Mouse (Mus musculus): Measurements from ENCODE around the gene Lgals2. TPM values are rescaled to one million over a fixed set of nuclear protein-coding genes. Genes with fewer than 3 reads are reported as not detected.

The Lgals2 gene
- total RNA-seq, 2 experiments from 2014 or later, result 0.53 TPM; not detected in 1

DNA sequence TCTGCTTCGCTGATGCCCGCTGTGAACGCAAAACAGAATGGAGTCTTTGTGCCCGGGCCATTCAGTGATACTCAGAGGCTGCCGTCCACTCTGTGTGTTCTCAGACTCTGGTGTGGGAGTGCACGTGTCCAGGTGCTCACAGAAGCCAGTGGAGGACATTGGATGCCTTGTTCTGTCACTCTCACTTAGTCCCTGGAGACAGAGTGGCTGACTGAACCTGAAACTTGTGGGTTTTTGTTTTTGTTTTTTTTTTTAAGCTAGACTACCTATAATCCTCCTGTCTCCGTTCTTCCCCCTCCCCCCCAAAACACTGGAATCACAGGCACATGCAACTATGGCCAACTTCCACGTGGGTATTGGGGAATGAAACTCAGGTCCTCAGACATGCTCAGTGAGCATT lies 9.0 kb downstream of the Lgals2 start:
- intact Hi-C loops (cut with DNase I), result loop anchor here (1.0 to 10.0 kb wide), 2 partner anchors 19 to 222 kb away; no protein-coding TSS in a partner anchor
- DNase-seq, result no peak

DNA sequence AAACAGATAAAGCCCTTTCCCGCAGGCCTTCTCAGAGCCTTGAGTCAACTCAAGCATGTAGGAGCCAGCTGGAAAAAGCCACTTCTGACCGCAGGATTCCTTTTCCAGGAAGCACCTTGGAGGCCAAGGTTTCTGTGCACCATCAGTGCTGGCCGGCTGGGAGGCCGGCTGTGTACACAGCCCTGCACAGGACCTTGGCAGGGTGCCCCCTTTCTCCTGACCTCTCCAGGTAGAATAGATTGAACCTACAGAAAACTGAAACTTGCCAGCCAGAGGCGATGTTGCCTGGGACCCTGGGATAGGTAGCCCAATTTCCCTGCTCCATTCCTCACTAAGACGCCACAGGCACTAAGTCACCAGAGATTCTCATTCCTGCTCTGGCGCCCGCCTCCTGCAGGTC lies 9.5 kb downstream of the Lgals2 start:
- intact Hi-C loops (cut with DNase I), result loop anchor here (1.0 to 10.0 kb wide), 2 partner anchors 19 to 221 kb away; no protein-coding TSS in a partner anchor
- peak in 1 of 2 experiments; percentile 38 for DNase-seq

DNA sequence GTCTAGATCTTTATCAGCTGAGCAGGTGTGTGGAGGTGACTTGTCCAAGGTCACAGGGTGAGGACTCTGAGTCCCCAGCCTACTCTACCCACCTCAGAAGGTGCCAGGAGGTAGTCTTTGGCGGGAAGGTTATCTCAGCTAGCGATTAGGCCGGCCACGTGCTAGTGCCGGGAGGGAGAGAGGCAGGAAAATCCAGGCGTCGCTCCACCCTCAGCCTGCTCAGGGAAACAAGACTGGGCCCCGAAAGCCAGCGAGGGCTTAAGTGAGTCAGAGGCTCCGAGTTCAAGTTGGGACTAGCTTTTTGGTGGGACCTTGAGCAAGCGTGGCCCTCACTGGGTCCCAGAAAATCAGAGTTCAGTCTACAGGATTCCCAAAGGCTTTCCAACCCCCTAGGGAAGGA lies 10.0 kb downstream of the Lgals2 start:
- intact Hi-C loops (cut with DNase I), result loop anchor here (10.0 kb wide), 1 partner anchor 221 kb away; no protein-coding TSS in a partner anchor
- DNase-seq, result peak in 1 of 2 experiments; percentile 49

DNA sequence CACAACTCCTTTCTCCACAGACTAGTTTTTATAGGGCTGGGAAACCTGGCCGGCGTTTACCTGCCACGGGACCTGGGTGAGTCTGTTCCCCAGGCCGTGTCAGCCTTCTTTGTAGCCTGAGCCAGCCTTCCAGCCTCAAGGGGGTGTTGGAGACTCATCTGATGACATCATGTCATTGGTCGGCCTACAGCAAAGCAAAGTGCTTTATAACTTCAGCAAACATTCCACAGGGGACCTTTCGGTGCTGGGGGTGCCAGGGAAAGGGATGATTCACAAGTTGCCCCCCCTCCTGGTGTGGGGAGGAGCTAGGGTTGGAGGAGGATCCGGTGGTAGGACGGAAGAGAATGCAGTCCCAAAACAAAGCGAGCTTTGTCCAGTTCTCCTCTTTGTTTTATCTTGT lies 10.5 kb downstream of the Lgals2 start:
- DNase-seq, result peak; percentile 64 to 74
- intact Hi-C loops (cut with DNase I), result loop anchor here (10.0 kb wide), 1 partner anchor 220 kb away; no protein-coding TSS in a partner anchor

DNA sequence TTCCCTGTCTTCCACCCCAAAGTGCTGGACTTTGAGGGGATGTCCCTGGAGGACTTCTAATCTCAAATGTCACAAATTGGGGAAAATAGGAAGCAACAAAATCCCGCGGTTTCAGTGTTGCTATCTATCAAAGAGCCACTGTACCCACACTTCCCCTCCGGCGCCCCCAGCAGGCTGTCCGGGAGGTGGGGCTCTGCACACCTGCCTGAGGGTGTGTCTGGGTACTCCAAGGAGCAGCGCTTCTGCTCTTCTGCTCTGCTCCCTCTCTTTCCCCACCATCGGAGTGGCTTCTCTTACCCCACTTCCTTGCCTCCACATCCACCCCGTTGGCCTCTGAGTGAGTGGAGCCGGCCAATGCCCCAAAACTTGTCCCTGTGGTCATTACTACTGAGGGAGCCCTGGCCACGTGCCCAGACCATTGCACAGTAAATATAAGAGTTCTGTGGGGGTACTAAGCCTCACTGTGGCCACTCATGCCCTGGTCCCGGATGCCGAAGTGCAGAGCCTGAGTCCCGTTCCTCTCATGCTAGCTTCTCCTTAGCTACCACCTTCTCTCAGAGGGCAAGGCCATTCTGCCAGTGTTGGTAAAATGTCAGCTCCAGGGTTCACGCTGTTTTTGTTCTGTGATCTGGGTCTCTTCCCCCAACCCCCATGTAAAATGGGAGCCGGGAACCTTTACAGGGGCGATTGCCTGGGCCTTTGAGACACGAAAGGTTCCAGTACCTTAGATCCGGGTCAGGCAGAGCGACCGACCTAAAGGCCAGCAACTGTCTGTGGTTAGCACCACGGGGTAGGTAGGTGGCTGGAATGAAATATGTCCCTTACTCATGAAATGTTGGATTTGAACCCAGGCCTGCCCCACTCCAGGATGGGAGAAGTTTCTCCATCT lies 11.5 kb downstream of the Lgals2 start:
- intact Hi-C loops (cut with DNase I), result loop anchor here (10.0 kb wide), 1 partner anchor 219 kb away; no protein-coding TSS in a partner anchor

DNA sequence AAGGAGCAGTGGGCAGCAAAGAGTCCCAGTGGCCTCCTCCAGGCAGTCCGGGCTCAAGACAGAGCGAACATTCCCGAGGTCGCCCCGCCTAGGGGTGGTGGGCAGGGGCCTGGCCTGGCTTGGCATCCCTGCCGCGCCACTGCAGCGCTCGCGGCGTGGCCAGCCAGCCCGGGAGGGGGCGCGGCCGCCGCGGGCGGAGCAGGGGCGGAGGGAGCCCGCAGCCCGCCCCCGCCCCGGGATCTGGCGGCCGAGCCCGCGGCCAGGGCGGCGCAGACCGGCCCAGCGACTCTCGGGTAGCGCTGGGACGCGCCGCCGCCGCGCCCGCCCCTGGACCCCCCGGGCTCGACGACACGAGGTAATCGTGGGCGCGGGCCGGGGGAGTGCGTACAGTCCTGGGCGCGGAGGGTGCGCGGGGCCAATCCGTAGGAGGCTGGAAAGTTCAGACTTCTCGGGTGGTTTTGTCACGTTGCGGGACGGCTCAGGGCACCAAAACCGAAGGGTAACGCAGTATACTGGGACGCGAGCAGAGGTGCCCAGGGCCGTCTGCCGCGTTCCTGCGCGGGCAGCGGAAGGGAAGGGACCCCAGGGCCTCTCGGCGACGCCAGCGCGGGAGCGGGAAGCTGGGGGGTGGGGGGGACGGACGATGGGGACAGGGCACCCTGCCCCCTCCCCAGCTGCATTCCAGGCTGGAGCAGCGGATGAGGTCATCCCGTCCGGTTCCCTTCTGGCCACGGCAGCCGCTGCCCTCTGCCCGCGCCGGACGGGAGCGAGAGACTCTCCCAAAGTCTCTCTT lies 12.8 kb downstream of the Lgals2 start, which contains the start of gene Cdc42ep1:
Gene Cdc42ep1, plus strand, starts transcription at position 254 of the 793 bp plus-strand sequence.
- intact Hi-C loops (cut with DNase I), result loop anchor here (10.0 kb wide), 1 partner anchor 218 kb away; no protein-coding TSS in a partner anchor
- DNase-seq, result peak; percentile 82 to 90

More for the DNA sequence above, 11.5 kb downstream of the Lgals2 start:
- peak in 1 of 2 experiments; percentile 44 for DNase-seq

DNA sequence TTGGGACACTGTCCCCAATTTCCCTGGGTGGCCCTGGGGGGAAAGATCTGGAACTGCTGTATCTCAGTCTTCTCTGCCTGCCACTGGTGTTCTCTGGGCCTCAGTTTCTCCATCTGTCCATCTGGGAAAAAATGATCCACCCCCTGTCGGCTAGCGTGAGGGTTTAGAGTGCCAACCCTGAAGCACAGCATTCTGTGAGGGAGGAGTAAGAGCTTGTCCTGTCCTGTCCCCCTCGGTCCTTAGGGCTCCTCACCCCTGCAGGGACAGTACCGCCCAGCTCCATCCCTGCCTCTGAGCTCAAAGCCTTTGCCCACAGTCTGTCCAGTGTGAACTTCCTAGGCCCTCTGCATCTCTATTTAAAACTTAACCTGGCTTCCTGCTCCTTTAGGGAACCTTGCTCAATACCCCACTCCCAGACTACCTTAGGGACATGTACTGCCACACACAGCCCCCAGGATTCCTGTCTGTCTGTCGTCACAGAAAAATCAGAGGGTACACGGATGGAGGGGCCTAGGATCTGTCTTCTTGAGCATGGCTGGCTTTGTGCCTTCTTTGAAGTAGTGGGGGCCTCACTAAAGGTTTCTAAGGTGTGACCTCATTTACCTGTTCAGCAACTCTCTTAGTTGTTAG lies 14.1 kb downstream of the Lgals2 start:
- intact Hi-C loops (cut with DNase I), result loop anchor here (10.0 kb wide), 1 partner anchor 216 kb away; no protein-coding TSS in a partner anchor
- no peak for DNase-seq

DNA sequence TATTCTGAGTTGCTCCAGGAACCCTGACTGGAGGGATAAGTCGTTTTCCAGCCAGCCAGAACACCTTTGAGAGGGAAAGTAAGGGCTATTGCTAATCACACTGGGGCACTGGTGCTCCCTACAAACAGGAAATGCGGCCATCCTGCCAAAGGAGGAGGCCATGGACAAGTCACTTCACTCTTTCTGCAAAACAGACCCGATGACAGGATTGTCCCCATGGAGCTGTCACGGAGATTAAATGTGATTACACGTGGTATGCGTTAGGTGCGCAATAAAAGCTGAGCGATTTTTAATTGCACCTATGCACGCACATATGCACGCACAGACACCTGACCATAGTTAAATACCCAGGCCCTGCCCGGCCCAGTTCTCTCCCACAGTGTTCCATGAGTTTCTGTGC lies 14.6 kb downstream of the Lgals2 start:
- intact Hi-C loops (cut with DNase I), result loop anchor here (10.0 kb wide), 1 partner anchor 216 kb away; no protein-coding TSS in a partner anchor

DNA sequence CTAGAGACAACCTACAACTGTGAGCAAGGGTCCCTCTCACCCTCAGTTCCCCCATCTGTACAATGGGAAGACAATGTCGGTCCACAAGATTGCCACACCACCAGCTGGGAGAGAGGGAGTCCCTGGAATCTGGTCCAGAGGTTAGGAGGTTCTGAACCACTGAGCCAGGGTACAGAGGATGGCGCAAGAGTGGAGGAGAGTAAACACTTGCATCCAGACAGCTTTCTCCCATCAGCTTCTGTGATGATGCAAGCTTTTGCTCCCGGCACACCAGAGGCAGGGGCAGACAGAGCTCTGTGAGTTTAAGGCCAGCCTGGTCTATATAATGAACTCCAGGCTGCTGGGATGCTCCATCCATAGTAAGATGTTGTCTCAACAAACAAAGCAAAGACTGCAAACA lies 15.1 kb downstream of the Lgals2 start:
- intact Hi-C loops (cut with DNase I), result loop anchor here (10.0 kb wide), 1 partner anchor 215 kb away; no protein-coding TSS in a partner anchor
- peak in 1 of 2 experiments; percentile 44 for DNase-seq

More for the DNA sequence above, 14.6 kb downstream of the Lgals2 start:
- no peak for DNase-seq

DNA sequence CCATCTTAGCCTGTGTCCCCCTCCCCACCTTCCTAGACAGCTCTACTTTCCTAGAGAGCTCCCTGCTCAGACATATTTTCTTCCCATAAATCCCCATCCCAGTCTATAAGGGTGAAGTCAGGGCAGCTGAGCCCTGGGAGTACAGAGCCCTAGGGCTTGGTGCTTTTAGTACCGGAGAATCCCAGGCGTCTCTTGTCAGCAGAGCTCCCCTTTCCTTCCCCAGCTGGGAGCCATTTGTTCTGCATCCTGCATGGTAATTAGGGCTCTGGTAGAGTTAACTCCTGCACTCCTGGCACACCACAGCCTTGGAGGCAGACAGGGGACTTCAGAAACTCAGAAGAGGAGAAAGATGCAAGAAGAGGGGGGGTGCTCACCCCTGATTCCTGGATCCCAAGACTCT lies 15.6 kb downstream of the Lgals2 start:
- DNase-seq, result peak in 1 of 2 experiments; percentile 36
- intact Hi-C loops (cut with DNase I), result loop anchor here (10.0 kb wide), 1 partner anchor 215 kb away; no protein-coding TSS in a partner anchor

DNA sequence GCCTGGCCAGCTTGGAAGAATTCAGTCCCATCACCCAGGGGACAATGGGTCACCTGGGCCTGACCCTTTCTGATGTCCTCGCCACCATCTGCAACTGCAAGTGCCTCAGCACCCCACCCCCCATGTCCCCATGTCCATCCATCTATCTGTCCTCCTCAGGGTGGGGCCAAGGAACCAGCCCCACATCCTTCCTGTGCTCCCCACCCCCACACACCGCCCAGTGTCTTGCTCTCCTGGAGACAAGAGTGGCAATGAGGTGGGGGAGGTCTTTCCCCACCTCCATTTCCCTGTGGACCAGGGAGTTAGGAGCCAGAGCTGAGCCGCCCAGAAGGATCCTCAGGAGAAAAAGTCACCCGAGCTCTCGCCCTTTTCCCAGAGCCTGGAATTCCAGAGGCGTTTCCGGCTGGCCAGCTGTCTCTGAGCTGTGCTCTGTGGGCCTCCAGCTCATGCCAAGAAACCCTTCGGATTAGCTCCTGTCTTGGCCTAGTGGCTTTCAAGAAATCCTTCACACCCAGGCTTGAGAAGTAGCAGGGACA lies 19.2 kb downstream of the Lgals2 start:
- intact Hi-C loops (cut with DNase I), result no loop called here
- DNase-seq, result peak; percentile 71 to 81

DNA sequence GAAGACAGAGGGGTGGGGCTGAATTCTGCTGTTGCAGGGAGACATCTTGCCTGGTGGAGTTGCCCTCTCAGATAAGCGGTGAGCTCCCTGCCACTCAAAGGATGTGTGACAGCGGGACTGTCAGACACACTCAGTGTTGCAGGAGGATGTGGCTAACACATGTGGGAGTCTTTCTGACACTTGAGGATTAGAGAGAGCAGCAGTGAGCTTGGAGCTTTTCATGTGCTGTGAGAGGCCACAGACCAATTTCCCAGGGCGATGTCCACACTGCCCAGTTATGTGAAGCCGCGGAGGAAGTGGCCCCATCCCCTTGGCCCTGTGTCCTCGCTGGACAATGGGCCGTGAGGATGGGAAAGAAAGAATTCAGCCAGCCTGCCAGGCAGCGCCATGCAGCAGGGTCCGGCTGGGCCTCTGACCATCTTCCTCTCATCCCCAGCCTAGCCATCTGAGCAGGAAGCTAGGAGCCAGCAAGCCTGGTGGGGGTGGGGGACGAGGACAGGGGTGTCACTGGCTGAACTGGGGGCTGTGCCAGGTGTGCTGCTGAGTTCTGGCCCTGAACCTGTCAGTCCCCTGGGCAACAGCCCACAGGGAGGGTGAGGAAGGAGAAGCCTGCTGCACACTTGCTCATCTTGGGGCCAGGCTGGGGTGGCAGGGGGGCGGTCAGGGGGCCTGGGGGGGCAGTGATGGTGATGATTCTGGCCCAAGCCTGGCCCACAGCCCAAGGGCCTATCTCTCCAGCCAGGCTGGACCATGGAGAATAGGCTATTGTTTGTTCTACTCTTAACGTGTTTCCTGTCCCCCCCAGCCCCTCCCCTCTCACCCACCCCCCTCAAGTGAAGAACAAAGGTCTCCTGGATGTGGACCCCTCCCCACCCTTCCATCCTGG lies 19.9 kb downstream of the Lgals2 start:
- intact Hi-C loops (cut with DNase I), result no loop called here
- DNase-seq, result peak; percentile 64 to 66

DNA sequence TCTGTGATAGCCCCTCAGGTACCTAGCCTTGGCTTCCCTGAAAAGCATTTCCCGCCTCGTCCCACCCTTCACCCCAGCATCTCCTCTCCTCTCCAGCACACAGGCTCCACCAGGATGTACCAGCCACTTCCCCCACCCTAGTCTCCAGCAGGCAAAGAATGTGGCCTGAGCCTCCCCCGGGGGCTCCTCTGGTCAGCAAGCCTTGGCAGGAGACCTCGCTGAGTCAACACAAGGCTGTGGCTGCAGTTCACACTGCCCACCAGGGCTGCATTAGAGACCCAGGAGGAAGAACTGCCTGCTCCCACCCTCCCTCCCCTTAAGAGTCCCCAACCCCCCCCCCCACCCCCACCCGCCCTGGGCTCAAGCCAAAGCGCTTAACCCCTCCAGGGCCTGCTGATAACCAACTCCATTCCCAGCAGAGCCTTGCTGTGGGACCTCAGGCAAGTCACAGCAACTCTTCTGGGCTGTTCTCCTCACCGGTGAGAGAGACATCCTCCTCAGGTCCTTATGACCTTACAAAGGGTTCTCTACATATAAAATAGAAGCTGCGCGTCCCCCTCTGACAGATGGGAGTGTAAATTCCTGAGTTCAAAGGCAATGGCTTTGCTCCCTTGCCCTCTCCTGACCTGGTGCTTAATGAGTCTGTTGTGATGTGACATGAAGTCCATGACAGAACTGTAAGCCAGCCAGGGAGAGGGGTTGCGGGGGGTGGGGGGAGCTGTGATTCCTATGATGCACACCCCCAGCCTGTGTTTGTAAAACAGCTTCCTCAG lies 20.9 kb downstream of the Lgals2 start:
- intact Hi-C loops (cut with DNase I), result no loop called here
- no peak for DNase-seq

DNA sequence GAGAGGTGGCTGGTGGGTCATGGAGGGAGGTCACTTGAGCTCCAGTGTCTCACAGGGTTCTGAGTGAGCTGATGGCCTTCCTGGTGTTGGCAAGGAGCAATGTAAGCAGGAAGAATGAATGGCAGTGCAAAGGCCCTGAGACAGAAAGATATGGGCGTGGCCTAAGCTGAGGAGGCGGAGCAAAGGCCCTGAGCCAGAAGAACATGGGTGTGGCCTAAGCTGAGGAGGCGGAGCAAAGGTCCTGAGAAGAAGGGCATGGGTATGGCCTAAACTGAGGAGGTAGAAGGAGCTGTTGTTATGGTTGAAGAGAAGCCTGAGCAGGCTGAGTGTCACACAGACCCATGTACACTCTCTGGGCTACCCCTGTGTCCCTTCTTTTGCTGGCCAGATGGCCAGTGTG lies 21.7 kb downstream of the Lgals2 start:
- DNase-seq, result no peak

DNA sequence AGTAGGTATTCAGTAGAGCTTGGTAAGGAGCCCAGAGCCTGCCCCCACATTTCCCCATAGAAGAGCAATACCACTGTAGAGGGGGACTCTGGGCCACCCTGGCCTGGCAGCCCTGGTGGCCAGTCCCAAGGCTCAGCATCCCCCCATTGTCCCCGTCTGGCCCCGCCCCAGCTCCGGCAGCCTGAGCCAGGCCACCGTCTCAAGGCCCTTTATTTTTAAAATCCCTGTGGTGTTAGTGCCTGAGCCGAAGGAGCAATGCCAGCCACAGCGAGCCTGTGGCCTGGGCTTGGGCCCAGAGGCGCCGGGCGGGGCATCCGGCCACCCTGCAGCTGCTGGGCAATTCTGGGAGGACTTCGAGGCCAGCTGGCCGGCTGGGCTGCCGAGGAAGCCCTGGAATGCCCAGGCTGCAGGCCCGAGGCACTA lies 22.6 kb downstream of the Lgals2 start:
- DNase-seq, result peak; percentile 86 to 91
- intact Hi-C loops (cut with DNase I), result no loop called here

More for the DNA sequence above, 21.7 kb downstream of the Lgals2 start:
- intact Hi-C loops (cut with DNase I), result no loop called here

DNA sequence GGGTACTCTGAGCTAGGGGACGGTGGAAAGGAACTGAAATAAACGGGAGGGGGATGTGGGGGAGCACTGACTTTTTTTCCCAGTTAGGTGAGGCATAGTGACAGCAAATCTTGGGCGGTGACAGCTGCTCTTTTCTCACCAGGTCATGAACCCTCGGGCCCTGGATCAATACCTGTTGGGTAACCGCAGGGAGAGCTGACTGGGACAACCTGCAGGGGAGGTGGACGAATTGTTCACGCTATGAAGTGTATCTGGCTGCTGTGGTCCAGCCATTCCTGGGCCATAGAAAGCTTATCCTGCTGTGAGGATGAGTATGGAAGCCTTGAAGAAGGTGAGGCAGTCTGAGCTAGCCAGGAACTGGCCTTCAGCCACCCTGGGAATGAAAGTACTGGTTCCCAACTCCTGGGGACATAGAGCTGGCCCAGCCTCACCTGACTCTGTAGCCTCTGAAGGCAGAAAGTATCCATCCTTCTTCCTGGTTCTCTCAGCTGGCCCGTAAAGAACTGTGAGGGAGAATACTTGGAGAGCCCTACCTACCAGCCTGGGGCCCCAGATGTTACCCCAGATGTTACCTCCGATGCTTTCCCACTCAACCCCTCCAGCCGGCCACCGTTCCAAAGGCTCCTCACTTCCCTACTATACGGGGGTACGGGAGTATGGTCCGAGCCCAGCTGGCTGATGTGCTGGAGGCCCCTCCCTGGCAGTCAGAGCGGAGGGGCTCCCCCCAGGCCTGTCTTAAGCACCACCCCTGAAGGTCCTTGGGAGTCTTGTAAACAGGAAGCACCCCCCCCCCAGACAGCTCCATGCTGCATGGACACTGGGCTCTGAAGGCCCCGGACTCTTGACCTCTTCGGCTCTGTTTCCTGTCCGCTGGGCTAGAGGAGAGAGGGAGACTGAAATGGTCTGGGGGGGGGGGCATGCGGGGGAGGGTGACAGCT lies 23.3 kb downstream of the Lgals2 start:
- intact Hi-C loops (cut with DNase I), result loop anchor here (1.0 kb wide), 1 partner anchor 16 kb away; no protein-coding TSS in a partner anchor
- DNase-seq, result peak; percentile 58 to 66

All from heart, postnatal 14 days (tissue).